Mouse (Mus musculus): ENCODE results near the gene Pmm1.

DNA sequence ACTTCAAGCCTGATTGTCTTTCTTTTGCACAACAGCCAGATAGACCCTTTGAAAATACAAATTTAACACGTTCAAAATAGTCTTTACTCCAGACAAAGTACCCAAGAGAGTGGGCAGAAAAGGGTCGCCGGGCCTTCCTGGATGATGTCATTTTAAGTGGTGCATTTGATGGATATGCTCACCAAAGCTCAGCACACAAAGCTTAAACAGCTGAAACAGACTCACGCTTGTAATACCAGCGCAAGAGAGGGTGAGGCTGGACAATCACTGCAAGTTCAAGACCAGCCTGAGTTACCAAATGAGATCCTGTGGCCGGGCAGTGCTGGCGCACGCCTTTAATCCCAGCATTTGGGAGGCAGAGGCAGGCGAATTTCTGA lies 34.3 kb downstream of the Pmm1 start:
- no peak for TF ChIP-seq CTCF (IDR thresholded peaks at IDR 0.05; ENCODE audit: borderline replicate concordance, control insufficient read depth, extremely low read depth, insufficient read depth, low read length, poor library complexity)
- TF ChIP-seq POLR2A (IDR thresholded peaks at IDR 0.05; ENCODE audit: control insufficient read depth, extremely low read depth, insufficient read depth, low read length, poor library complexity), result no peak

Data from thymus, adult 2 months (tissue).